Mouse (Mus musculus) neural tube, embryonic 14.5 days (tissue): ENCODE results near the gene Pik3r2. TPM values are rescaled to one million over a fixed set of nuclear protein-coding genes. Genes with fewer than 3 reads are reported as not detected.

ENCODE experiments used
- ATAC-seq: fragments of 200-750 bp; cut with Nextera tagmentation; 2 replicates; pipeline ENCODE4 v1.8.0; 2017; ENCODE audit warnings: low read depth, mild to moderate bottlenecking, moderate TSS enrichment, moderate library complexity
- H3K27ac ChIP-seq: fragments of 300-500 bp; sonication (generic); 2 replicates; pipeline ENCODE4 v1.5.1; 2014; ENCODE audit warnings: low read depth, mild to moderate bottlenecking, control low read depth, low read length, moderate library complexity, mixed read lengths
- H3K27me3 ChIP-seq: fragments of 300-500 bp; sonication (generic); 2 replicates; pipeline ENCODE4 v1.6.1; 2014; ENCODE audit warnings: low read length; ENCODE audit not compliant: control insufficient read depth, insufficient read depth
- H3K36me3 ChIP-seq: fragments of 300-500 bp; sonication (generic); 2 replicates; pipeline ENCODE4 v1.6.1; 2014; ENCODE audit warnings: low read length, mixed read lengths; ENCODE audit not compliant: control insufficient read depth, insufficient read depth
- H3K4me1 ChIP-seq: fragments of 300-500 bp; sonication (generic); 2 replicates; pipeline ENCODE4 v1.6.1; 2014; ENCODE audit warnings: low read length; ENCODE audit not compliant: control insufficient read depth, insufficient read depth
- H3K4me2 ChIP-seq: fragments of 300-500 bp; sonication (generic); 2 replicates; pipeline ENCODE4 v1.6.1; 2014; ENCODE audit warnings: mild to moderate bottlenecking, low read depth, low read length, control low read depth
- H3K4me3 ChIP-seq: fragments of 300-500 bp; sonication (generic); 2 replicates; pipeline ENCODE4 v1.5.1; 2014; ENCODE audit warnings: low read depth, low read length, control low read depth, mixed read lengths
- H3K9ac ChIP-seq: fragments of 300-500 bp; sonication (generic); replicated peaks from 2 replicates; pipeline ENCODE4 v1.6.1; 2014; ENCODE audit warnings: low read depth, mild to moderate bottlenecking, control low read depth, low read length, mixed read lengths
- H3K9me3 ChIP-seq: fragments of 300-500 bp; sonication (generic); 2 replicates; pipeline ENCODE4 v1.6.1; 2016; ENCODE audit warnings: low read length; ENCODE audit not compliant: control insufficient read depth
- WGBS: fragments of 180-500 bp; shearing (Covaris S2); extraction: QIAGEN DNeasy Blood & Tissue Kit; methylation state at CpG from one replicate; pipeline ENCODE4 v1.1.7; 2014; 5-methylcytosine and 5-hydroxymethylcytosine counted together
- polyA plus RNA-seq: library from polyadenylated mRNA; unstranded; fragments of >200 nt; fragmentation: Nextera tagmentation; extraction: Ambion mirVana; gene quantifications from 2 replicates; pipeline ENCODE4 v1.2.1, GENCODE M21; 2014

Pik3r2 gene
- polyA plus RNA-seq, 1 experiment from 2014 or later: 72.2 TPM

DNA sequence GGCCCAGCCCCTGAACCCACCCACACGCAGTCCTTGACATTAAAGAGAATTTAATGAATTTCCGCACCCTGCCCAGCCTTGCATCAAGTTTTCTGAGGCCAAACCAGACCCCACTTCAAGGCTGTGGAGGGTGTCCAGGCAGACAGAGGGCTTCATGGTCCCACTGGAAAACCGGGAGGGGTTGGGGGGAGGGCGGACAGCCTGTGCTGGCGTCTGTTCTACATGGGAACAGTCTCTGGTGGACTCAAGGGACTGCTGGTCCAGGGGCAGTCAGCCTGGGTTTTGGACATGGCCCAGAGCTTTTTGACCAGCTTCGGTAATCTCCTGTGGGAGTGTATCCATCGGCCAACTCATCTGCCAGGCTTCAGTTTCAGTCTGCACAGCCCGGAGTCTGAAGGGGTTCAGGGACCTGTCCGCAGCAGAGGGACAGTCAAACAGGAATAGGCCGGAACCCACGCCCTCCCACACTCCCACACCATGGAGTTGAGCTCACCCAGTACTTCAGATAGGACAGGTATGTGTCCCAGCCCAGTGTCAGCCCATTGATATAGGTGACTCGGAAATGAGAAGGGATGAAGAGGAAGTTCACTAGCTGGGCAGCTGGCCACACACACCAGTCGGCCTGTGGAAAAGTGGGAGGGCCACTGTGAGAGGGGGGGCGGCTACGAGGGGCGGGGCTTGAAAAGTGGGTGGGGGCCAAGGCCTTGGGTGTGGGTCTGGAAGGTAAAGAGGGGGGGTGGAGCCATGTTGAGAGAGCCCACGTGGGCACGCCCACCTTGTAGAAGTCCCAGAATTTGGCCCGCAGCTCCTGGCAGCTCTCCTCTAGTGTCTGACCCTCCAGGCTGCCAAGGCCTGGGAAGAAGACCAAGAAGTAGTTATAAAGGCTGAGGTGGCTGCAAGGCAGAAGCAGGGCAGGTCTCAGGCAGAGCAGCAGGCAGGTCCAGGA lies 17.6 kb downstream of the Pik3r2 start:
- H3K9ac ChIP-seq: no peak overlapping the region

DNA sequence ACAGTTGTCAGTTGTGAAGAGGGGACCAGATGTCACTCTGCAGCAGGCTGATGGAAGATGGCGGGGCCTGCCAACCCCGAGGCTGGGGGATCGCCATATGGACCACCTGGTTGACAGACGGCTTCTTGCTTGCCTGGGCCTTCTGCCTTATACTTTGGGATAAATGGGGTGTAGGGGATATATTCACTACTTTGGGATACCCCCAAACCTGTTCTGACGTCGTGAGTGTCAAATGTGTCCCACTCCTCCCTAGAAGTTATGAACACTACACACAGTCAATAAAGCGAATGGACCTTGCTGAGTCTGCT lies 18.3 kb downstream of the Pik3r2 start:
- H3K27me3 ChIP-seq: no peaks in the 10 kb centered on the region; the same call in 1 of the 2 replicates
- WGBS: 71% methylated on average over 7 of the region's 7 CpGs
- H3K36me3 ChIP-seq: peaks cover 19% of the 10 kb centered on the region; the same call in 1 of the 2 replicates
- no peak overlapping the region for H3K4me3 ChIP-seq
- no peak for ATAC-seq
- H3K27ac ChIP-seq: no peak overlapping the region
- H3K9me3 ChIP-seq: no peaks in the 10 kb centered on the region
- H3K4me2 ChIP-seq: no peak overlapping the region
- H3K4me1 ChIP-seq: peaks cover 26% of the 10 kb centered on the region
- H3K9ac ChIP-seq: no peak overlapping the region

More for the DNA sequence above, 17.6 kb downstream of the Pik3r2 start:
- no peak overlapping the region for H3K4me3 ChIP-seq
- ATAC-seq: no peak
- no peaks in the 10 kb centered on the region for H3K9me3 ChIP-seq
- no peaks in the 10 kb centered on the region; the same call in 1 of the 2 replicates for H3K27me3 ChIP-seq
- H3K4me1 ChIP-seq: peaks cover 26% of the 10 kb centered on the region
- peak overlapping the region; percentile 98; the same call in 1 of the 2 replicates for H3K4me2 ChIP-seq
- no peak overlapping the region for H3K27ac ChIP-seq
- H3K36me3 ChIP-seq: peaks cover 19% of the 10 kb centered on the region; the same call in 1 of the 2 replicates
- WGBS: 64% methylated on average over 19 of the region's 19 CpGs

DNA sequence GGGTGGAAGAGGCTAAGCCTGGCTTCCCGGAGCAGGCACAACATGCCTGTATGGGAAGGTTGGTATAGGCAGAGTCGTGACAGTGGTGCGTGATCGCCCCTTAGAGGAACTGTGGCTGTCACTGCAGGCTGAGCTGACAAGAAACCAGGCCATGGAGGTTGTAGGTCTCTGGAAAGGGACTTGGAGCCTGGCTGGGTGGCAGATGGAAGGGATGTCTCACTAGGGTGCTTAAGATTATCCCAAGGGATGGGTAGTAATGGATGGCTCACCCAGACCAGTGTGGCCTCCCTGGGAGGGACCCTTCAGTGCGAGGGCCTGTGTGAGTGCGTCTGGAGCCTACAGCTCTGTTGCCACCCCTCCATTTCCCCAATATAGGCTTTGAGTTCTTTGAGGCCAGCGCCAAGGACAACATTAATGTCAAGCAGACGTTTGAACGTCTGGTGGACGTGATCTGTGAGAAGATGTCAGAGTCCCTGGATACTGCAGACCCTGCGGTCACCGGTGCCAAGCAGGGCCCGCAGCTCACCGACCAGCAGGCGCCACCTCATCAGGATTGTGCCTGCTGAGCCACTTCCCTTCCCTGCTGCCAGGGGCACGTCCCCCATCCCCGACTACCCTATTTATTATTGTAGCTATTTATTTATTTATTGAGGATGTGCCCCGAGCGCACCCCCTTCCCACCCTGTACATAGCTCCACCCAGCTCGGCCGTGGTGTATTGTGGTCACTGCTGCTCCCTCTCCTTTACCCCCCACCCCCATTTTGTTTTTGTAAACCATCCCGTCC lies 18.8 kb downstream of the Pik3r2 start:
- Histone ChIP-seq H3K36me3 (peaks cover 19% of the 10 kb centered on the region; the same call in 1 of the 2 replicates), H3K4me1 (peaks cover 26% of the 10 kb centered on the region), H3K27me3 (no peaks in the 10 kb centered on the region; the same call in 1 of the 2 replicates), H3K9me3 (no peaks in the 10 kb centered on the region), H3K4me3 (no peak overlapping the region), H3K9ac (no peak overlapping the region), H3K27ac (0 out of 2 replicates have a peak overlapping the region, but pooled peaks have one; percentile 22), H3K4me2 (no peak overlapping the region)
- ATAC-seq: no peak
- WGBS: 61% methylated on average over 22 of the region's 22 CpGs

DNA sequence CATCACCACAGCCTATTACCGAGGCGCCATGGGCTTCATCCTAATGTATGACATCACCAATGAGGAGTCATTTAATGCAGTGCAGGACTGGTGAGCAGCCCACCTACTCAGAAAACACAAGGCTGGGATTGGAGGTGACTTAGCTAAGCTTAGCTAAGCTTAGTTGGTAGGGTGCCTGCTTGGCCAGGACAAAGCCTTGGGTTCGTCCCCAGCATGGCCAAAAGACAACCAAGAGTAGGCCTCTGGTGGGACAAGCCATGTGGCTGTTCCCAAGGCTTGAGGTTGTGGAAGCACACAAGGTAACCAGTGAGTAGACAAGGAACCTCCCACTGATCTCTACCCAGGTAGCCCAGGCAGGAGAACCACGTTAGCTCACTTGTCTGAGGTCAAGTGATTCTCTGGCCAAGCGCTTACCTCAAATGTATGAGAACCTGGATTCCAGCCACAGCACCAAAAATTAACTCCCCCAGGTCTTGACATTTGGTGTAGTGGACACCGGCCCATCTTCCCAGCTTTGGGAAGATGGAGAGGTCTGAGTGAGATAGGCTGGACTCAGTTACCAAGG lies 20.0 kb downstream of the Pik3r2 start:
- Histone ChIP-seq H3K36me3 (peaks cover 19% of the 10 kb centered on the region; the same call in 1 of the 2 replicates), H3K4me3 (no peak overlapping the region), H3K9ac (no peak overlapping the region), H3K27ac (no peak overlapping the region), H3K4me2 (no peak overlapping the region), H3K27me3 (no peaks in the 10 kb centered on the region; the same call in 1 of the 2 replicates), H3K4me1 (peaks cover 26% of the 10 kb centered on the region), H3K9me3 (no peaks in the 10 kb centered on the region)
- ATAC-seq: no peak
- 98% methylated on average over 6 of the region's 6 CpGs for WGBS

DNA sequence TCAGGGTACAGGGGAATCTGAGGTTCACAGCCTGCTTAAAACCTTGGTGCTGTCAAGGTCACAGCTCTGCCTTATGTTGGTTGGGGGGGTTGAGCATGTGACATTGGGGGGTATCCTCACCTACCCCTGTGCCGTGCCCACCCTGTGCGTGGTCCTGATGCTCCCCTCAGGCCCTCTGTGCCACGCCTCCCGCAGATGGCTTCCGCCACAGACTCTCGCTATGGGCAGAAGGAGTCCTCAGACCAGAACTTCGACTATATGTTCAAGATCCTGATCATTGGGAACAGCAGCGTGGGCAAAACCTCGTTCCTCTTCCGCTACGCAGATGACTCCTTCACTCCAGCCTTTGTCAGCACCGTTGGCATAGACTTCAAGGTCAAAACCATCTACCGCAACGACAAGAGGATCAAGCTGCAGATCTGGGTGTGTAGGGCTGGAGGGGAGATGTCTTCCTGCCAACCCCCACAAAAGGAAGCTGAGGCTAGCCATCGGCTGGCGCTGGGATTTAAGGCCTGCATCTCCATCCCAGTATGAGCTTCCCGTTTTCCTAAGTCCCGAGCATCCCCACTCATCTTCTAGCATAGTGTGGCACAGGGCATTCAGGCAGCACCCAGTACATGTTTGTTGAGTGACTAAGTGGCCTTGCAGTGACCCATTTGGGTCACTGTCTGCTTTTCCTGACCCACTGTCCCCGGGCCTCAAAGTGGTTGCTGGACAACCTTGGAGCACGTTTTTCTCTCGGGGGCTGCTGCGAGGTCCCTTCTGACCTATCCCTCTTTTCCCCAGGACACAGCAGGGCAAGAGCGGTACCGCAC lies 20.6 kb downstream of the Pik3r2 start:
- WGBS: 79% methylated on average over 24 of the region's 24 CpGs
- peak overlapping the region; percentile 91 for H3K9ac ChIP-seq
- no peak for ATAC-seq
- no peaks in the 10 kb centered on the region for H3K9me3 ChIP-seq
- H3K27me3 ChIP-seq: no peaks in the 10 kb centered on the region; the same call in 1 of the 2 replicates
- H3K4me3 ChIP-seq: peak overlapping the region; percentile 72
- H3K4me1 ChIP-seq: peaks cover 22% of the 10 kb centered on the region
- no peak overlapping the region; the same call in 1 of the 2 replicates for H3K27ac ChIP-seq
- peaks cover 19% of the 10 kb centered on the region; the same call in 1 of the 2 replicates for H3K36me3 ChIP-seq
- H3K4me2 ChIP-seq: peak overlapping the region; percentile 91

DNA sequence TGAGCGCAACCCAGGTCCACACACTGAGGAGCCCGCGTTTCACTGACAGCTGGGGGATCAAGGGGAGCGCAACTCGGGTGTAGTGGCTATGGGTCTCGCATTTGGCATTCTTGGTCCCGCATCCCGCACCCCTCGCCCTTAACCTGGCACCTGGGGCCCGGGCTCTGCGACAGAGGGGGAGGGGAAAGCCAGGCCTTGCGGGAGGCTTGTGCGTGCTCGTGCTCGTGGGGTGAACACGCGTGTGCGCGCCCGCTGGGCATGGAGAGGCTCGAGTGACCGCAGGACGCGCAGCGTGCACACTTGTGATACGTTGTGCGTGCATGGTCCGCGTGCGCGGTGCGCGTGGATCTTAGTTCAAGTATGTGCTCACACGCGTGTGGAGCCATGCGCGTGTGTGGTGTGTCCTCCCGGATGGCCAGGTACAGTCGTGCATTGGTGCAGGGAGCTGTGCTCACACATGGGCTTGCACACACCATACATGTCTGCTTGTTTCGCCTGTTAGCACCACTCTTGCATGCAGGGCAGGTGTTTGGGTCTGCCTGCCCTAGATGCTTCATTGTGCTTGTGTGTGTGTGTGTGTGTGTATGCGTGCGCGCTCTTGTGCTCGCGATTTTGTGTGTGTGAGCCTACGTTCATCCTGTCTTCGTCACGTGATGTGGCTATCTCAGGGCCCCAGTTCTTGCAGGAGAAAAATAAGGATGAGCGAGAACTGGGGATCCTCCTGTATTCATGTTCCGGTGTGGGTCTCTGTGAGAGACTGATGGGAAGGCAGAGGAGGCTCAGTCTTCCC lies 21.4 kb downstream of the Pik3r2 start:
- Histone ChIP-seq H3K27me3 (no peaks in the 10 kb centered on the region; the same call in 1 of the 2 replicates), H3K27ac (peak overlapping the region; percentile 95), H3K9me3 (no peaks in the 10 kb centered on the region), H3K36me3 (peaks cover 19% of the 10 kb centered on the region; the same call in 1 of the 2 replicates), H3K9ac (peak overlapping the region; percentile 91), H3K4me1 (peaks cover 17% of the 10 kb centered on the region), H3K4me2 (peak overlapping the region; percentile 91), H3K4me3 (peak overlapping the region; percentile 72)
- WGBS: 14% methylated on average over 50 of the region's 50 CpGs
- peak; percentile 60 for ATAC-seq

DNA sequence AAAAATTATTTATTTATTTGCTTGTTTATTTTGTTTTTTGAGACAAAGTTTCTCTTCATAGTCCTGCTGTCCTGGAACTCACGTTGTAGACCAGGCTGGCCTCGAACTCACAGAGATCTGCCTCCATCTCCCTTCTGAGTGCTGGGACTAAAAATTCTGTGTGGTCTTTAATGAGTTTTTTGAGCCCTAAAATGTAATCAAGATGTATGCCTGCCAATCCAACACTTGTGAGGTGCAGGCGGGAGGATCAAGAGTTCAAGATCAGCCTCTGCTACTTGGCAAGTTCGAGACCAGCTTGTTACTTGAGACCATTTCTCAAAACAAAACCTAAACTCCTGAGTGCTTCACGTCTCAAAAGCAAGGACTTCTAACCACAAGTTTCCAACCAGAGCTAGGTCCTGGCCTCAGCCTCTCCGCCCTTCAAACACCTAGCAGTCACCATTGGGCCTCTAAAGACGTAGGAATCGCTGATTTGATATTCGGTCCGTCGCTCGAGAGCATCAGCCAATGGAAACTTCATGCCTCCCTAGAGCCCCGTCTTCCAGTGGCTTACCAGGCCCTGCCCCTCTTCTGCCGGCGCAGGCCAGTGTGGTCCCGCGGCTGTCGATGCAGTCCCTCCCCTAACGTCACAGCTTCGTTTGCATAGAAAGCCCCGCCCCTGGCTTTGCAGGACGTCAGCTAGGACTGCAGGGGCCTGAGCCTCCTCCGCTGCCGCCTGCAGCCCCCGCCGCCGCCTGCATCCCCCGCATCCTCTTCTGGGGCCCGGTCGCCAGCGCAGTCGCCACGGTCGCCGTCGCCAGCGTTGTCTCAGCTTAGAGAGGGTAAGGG lies 22.3 kb downstream of the Pik3r2 start, which contains the start of gene Rab3a:
Gene Rab3a, plus strand, starts transcription at position 637 of the 828 bp plus-strand sequence.
- Histone ChIP-seq H3K36me3 (peaks cover 19% of the 10 kb centered on the region; the same call in 1 of the 2 replicates), H3K4me1 (peaks cover 10% of the 10 kb centered on the region; the same call in 1 of the 2 replicates), H3K9ac (peak within 1 kb of the TSS; percentile 91), H3K27ac (peak within 1 kb of the TSS; percentile 95), H3K27me3 (no peaks in the 10 kb centered on the region; the same call in 1 of the 2 replicates), H3K9me3 (no peaks in the 10 kb centered on the region), H3K4me2 (peak within 1 kb of the TSS; percentile 91), H3K4me3 (peak within 1 kb of the TSS; percentile 72)
- 8% methylated on average over 37 of the region's 37 CpGs for WGBS
- peak; percentile 97 for ATAC-seq
